Mouse (Mus musculus) stomach, postnatal 0 days (tissue): Measurements from ENCODE around the gene Lyrm7.

ENCODE experiments used
- CTCF ChIP-seq: IDR thresholded peaks from 2 replicates; pipeline ENCODE4 v1.5.1; 2016; ENCODE audit warnings: antibody characterized with exemption, low read depth, mild to moderate bottlenecking, moderate library complexity
- EP300 ChIP-seq: optimal IDR thresholded peaks from 2 replicates; pipeline ENCODE3; 2016; ENCODE audit warnings: antibody characterized with exemption

- TF ChIP-seq CTCF (no peak), EP300 (no peak)
These were observed 58.7 kb downstream of the Lyrm7 start for GRCm38 (mm10) chr11:54801791-54802558.
